Mouse (Mus musculus): ENCODE data around the gene Afap1l2.

Gene Afap1l2

DNA sequence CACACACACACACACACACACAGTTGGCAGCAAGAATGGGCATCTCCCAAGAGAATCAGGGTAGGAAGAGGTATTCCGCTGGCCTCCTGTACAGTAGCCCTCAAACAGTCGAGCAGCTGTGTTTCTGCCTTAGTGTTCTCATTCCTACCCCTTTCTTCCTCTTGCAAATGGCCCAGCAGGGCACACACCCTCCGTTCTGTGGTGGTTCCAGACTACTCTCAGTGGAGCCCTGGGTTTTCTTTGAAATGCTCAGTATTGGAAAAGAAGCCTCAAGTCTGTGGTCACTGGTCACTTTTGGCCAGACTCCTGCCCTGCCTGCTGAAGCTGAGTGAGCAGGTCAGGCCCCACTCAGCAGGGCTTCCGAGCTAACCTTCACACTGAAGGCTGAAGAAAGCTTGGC lies 1.6 kb upstream of the Afap1l2 start:
- in situ Hi-C loops (cut with MboI, MseI) = no loop called here

DNA sequence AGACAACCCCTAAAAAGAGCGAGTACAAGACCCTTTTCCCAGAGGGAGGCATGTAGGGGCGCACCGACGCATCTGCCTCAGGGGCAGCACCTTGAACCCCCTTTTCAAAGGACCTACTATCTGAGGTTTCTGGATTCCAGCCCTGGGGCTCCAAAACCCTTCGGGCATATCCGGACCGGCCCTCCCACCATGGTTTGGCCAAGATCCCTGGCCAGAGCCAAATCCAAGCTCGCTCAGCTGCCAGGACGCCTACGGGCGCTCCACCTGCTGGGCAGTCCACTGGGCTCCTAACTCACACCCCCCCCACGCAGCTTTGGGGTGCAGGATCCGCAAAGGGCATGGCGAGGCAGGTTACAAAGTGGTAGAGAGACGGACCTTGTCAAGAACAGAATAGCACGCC lies 737 bp downstream of the Afap1l2 start:
- in situ Hi-C loops (cut with MboI, MseI) = no loop called here

DNA sequence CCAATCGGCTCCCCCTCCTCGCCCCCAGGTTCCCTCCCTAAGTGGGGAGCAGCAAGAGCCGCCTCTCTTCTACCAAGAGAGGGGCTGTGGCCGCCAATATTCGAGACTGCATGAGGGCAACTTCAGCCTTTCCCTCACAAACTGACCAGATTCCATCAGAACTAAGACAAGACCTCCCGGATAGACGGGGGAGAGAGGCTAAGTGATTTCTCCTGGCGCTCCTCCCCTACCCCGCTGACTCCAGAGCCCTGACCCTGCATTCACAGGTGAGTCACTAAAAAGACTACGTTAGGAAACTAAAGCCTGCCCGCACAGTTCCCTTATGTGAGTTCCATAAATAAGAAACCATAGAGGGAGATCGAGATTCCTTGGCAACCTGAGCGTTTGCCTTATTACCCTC lies 1.2 kb downstream of the Afap1l2 start:
- in situ Hi-C loops (cut with MboI, MseI) = no loop called here

DNA sequence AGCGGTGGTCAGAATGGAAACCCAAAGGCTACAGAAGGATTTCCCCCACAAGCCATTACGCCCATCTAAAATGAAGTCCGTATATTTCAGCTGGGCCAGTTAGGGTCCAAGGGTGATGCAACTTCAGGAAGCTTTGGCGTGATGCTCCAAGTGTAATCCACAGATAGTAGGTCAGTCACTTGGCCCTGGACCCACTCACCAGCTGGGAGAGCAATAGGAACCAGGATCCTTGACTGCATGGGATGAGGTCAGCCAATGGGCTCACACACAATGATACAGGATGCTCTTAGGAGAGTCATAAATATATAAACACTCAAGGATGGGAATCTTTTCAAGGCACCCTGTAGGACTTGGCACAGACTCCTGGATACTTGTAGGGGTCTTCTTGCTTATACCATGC lies 3.0 kb downstream of the Afap1l2 start:
- in situ Hi-C loops (cut with MboI, MseI) = no loop called here

DNA sequence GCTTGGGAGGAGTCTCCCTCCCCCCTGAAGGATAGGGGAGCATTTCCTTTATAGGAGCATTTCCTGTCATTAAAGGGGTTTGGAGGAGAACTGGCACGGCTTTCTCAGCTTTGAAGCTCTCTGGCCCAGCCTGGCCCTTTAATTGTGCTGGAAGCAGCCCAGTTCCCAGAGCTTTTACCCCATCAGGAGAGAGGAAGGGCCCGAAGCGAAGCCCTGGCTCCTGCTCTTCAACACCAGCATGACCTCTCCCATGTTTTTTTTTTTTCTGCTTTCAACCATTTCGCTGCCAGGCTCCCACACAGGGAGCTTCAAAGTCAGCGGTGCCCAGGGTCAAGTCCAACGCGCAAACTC lies 4.6 kb downstream of the Afap1l2 start:
- in situ Hi-C loops (cut with MboI, MseI) = no loop called here

DNA sequence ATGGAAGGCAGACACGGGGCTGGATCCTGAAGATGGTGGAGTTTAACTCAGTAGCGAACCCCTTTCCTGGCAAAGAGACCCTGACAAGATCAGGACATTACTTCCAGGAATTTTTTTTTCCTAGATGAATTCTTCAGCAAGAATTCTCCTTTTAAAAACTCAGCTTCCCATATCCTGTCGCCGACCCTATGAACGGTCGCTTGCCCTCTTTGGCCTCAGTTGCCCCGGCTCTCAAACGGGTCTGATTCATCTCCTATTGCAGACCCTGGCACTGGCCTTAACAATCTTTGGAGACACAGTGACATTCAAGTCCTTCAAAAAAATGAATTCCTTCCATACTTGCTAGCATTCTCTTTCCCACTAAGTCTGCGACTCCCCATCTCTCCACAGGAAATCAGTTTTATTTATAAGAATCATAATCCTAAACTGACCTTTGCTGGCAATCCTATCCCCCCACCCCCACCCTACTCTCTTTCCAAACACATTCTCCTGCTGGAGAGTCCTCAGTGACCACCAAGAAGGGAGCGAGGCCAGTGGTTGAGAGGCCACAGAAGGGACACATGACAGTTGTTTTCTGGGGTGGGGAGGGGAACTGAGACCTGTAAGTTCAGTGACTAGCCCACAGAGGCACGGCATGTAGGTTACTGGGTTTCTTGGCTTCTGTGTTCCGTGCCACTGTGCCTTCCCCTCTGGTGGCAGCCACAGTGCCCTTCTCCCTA lies 5.1 kb downstream of the Afap1l2 start:
- in situ Hi-C loops (cut with MboI, MseI) = no loop called here

DNA sequence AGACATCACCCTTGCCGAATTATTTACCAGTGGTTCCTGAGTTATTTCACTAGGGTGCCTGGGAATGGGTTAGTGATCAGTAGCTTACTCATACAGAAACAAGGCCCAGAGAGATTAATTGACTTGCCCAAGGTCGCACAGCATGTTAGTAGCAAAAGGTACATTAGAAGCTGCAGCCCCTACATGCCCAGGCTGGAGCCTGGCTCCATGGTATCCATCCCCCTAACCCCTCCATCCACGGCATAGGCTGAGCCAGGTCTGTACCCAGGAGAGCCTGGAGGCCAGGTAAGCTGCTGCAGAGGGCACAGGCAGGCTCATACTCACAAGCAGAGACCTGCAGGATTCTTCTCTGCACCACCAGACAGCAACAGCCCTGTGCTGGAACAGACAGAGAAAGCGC lies 6.1 kb downstream of the Afap1l2 start:
- in situ Hi-C loops (cut with MboI, MseI) = no loop called here

DNA sequence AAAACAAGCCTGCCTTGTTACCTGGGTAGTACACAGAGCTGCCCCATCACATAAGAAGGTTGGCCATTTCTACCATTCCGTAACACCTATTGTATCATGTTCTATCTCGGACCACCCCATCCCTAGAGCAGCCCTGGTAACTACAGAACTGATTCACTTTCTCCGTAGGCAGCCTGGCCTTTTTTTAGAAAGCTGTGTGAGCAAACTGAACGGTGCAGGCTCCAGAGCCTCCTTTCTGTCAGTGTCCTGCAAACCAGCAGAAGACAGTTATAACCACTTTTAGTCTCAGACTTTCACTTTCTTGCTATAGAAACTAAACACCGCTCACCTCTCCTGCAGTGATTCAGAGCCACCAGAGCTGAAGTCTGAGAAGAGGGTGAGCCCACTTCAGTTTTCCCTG lies 7.4 kb downstream of the Afap1l2 start:
- in situ Hi-C loops (cut with MboI, MseI) = no loop called here

DNA sequence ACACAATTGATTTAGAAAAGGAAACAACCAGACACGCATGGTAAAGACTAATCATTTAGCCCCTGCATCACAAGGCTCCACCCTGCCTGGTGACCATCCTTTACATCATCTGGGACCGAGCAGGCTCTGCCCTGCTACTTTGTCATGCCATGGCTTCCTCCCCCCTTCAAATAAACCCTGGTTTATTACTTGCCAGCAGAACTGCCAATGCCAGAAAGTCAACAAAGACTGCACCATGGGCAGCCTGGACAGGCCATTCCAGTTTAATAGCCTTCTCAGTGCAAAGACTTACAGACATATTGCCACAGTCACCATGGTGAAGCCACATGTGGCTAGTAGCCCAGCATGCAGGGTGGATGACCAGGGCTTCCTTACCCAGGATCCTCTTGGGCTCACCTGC lies 8.2 kb downstream of the Afap1l2 start:
- in situ Hi-C loops (cut with MboI, MseI) = no loop called here

DNA sequence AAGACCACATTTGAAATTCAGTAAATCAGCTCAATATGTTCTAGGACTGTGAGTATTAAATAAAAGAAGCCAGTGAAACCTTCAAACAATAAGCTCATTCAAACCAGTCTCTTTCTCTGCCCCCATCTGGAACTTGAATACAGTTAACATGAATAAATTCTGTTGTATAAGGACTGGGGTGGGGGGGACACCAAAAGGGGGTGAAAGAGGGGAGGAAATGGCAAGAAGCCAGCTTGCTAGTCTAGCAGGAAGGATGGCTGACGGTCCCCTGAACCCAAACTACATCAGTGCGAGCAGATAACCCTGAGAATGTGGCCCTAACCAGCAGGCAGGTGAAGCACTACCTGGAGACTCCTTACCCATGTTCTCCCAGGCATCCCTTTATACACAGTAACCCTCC lies 9.1 kb downstream of the Afap1l2 start:
- in situ Hi-C loops (cut with MboI, MseI) = no loop called here

DNA sequence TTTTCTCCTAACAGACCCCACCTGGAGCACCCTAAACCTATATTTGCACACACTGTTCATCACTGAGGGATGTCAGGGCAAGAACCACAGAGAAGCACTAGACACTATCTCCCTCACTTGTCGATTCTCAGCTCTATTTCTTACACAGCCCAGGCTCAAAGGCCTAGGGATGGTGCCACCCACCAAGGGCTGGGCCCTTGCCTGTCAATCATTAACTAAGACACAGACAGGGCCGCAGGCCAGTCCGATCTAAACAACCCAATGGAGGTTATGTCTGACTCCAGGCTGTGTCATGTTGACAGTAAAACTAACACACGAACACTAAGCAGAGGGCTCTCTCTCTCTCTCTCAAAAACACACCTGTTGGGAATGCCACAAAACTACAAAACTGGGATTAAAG lies 9.7 kb downstream of the Afap1l2 start:
- in situ Hi-C loops (cut with MboI, MseI) = no loop called here

DNA sequence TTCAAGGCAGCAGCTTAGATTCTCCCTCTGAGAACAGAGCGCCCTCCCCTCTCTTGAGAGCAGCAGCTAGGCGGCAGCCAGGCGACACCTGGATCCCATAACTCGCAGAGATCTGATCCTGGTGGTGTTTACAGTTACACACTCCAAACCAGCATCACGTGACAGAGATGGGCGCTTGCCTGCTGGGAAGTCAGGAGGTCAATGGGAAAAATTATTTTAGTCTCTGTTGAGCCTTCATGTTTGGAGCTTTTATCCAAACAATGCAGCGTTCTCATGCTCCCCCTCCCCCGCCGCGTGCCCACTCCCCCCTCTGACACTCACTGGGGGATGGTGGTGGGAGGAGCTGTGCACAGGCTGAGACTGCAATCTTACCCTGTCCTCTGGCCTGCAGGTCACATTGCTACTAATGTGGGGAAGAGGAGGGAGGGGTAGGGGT lies 10.8 kb downstream of the Afap1l2 start:
- in situ Hi-C loops (cut with MboI, MseI) = no loop called here

DNA sequence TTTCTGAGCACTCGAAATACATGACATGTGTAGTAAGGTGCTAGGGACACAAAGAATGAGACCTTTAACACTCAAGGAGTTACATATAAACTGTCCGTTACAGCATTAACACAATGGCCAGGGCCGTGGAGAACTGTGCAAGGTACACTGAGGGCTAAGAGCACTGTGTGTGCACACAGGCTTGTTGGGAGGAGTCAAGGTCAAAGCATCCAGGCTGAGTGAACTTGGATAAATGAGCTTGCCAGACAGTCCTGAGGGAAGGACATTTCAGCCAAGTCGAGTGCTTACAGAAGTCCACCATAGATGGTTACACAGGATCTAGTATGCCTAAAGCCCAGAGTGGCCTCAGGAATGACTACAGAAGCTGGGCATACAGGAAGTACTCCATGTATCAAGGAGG lies 12.6 kb downstream of the Afap1l2 start:
- in situ Hi-C loops (cut with MboI, MseI) = no loop called here

DNA sequence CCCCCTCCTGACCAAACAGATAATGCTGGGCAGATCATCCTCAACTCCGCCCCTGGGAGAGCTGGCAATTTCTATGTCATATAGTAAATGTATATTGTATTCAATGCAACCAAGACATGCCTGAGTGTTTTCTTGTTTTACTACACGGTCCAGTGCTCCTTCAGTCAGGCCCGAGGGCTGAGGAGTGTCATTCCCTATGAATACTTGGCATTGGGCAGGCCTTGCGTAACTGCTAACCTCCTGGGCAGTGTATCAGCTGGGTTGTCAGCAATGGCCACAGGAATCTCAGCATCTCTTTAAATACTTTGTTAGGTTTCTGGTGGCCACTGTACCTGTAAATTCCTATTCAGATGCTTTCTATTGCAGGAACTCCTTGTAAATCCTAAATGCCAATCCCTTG lies 13.4 kb downstream of the Afap1l2 start:
- in situ Hi-C loops (cut with MboI, MseI) = no loop called here

DNA sequence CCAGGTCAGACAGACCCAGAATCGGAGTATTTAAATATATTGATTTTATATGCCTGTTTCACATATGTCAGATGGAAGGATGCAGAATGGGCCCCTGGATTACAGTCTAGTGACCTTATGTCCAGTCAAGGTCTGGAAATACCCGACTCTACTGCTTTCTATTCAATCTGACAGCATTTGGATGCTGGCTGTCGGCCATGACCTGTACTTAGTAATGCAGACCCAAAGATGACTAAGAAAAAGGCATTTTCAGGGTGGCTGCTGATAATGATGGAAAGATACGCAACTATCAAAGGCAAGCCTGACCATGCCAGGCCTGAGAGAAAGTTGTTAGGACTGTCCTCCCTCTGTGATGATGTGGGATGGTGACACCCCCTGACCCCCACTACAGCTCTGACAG lies 14.3 kb downstream of the Afap1l2 start:
- in situ Hi-C loops (cut with MboI, MseI) = no loop called here

DNA sequence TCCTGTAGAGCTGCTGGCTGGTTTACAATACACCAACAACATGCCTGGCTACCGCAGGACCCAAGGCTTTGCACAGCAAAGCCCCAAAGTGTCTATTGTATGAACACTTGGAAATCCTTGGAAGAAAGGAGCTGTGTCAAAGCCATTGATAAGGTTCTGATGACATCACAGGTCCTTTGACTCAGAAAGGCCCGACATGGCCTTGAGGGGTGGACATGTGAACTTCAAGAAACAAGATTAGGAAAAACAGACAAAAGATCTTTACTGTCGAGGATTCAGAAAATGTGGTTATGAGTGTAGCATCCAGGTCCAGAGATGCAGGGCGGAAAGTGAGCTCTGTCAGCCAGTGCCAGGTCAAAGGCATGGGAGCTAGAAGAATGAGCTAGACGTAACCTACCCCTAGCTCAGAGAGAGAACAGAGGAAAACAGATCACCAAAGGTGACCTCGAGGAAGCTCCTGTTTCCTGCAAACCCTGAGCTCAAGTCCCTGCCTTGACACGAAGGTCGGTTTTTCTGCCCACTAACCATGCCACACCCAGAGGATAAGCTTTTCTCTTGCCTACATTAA lies 15.0 kb downstream of the Afap1l2 start:
- in situ Hi-C loops (cut with MboI, MseI) = no loop called here

DNA sequence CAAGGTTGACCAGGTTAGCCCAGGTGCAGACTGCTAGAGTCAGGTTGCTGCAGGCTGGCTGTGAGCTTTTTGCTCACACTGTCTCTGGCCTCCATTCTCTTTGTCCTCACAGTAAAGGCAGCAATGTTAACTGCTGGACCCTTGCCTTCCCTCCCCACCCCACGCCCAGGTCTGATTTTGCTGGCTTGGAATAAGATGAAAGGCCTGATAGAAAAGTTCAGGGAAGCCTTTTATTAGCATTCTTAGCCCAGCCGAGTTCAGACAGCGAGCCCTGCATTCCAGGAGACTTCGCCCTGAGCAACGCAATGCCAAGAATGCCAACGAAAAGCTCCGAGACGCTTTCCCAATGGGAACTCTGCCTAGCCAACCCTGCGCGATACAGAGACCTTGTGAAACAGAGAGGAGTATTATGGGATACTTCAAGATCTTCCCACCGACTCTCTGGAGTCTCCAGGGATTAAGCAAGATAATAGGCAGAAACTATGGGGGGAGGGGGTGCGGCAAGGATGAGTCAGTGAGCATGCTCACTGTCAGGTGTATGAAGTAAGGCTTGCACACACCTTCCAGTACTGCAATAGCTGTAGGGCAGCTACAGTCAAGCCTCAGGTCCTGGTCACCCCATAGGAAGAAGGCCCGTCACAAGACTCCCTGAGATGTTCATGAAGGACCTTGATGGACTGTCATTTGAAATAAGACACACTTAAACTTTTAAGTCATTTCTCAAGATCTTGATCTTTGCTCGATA lies 17.5 kb downstream of the Afap1l2 start:
- in situ Hi-C loops (cut with MboI, MseI) = no loop called here

DNA sequence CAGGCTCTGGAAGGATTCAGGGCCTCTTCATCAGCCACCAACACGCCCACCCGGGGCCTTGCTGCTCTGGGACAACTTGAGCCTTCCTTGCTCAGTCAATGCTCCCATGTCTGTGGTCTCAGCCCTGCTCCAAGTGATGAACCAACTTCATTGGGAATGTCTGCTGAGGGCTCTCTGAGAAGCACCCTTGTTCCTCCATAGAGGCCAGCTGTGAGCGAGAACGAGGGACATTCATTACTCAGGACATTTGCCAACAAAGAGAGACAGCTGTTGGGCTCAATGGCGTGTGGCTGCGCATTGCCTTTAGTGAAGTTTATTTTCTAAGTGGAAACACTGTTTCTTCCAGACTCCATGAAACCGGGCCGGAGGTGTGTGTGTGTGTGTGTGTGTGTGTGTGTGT lies 18.9 kb downstream of the Afap1l2 start:
- in situ Hi-C loops (cut with MboI, MseI) = no loop called here

DNA sequence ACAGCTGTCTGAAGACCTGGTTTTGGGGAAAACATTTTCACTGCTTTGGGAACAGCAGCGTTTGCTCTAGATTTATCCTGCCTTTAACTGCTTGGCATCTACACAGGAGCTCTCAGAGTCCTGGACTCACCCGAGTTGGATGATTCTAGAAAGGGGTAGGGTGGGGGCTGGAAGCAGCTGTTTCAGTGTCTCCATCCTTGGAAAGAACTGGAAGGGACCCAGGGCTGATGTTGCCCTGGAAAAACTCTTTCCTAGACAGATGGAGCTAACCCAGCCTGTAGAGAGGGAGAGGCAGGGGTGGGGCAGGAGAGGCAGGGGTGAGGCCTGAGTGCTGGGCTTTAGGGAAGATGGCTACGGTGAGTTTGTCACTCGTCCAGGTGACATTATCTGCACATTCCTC lies 23.8 kb downstream of the Afap1l2 start:
- in situ Hi-C loops (cut with MboI, MseI) = no loop called here

DNA sequence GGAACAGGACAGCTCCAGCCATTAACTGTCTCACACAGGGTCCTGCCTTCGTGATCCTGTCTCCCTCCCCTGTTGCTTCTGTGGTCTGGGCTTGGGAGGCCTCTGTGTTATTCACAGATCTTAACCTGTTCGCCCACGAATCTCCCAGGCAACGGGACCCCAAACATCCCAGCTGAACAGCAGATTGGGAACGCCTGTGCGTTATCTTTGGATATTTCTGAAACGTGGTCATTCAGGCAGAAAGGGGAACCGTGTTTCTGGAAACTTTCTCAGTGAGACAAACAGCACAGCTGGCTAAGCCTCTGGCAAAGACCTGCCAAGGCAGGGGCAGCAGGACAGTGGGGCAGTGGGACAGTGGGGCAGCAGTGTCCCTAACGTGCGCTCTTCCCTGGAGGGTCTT lies 24.3 kb downstream of the Afap1l2 start:
- in situ Hi-C loops (cut with MboI, MseI) = no loop called here

DNA sequence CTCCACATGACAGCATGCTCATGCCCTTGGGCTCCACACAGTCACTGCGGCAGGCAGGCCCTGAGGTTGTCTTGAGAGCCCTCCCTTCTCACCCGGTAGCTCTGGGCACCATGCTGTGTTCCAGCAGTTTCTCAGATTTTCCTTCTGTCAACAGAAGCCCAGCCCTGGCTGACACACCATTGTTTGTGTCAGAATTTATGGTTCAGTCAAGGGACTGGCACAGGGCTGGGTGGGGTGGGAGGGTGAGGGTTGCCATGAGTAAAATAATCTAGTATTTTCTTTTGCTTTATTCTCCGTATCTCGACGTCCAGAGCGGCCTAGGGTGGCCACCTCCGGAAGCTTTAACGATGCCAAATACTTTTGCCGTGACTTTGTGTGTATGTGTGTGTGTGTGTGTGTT lies 26.3 kb downstream of the Afap1l2 start:
- in situ Hi-C loops (cut with MboI, MseI) = no loop called here

DNA sequence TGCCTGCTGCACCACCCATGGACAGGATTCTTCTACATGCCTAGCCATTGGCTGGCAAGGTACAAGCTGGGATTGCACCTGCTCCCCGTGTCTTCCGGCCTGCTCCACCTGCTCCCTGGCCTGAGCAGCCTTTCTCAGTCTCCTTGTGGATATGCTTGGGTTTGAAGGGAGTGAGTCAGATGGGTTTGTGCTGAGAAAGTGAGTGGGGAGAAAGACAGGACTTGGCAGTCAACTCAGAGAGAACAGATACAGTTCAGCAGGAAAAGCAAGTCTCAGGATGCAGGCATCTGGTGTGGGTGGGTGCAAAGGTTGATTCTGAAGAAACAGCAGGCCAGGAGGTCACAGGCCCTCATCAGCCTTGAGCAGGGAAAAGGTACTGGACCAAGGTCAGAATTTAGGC lies 27.2 kb downstream of the Afap1l2 start:
- in situ Hi-C loops (cut with MboI, MseI) = no loop called here

Measured in regulatory T cell (primary cell).